Mouse (Mus musculus) hindbrain, embryonic 11.5 days (tissue): Measurements from ENCODE around the gene Xpnpep1. TPM values are rescaled to one million over a fixed set of nuclear protein-coding genes. Genes with fewer than 3 reads are reported as not detected.
A peak's percentile ranks its signal among the peaks of the same experiment; 100 is the strongest.

Source experiments
- ATAC-seq: fragments of 200-750 bp; cut with Nextera tagmentation; 2 replicates; pipeline ENCODE4 v1.8.0; 2017; ENCODE audit warnings: mild to moderate bottlenecking, moderate TSS enrichment, moderate library complexity; ENCODE audit not compliant: low FRiP score
- DNase-seq: peaks from one replicate; pipeline ENCODE4 v3.0.0-alpha.2; 2015; ENCODE audit warnings: low spot score
- H3K27ac ChIP-seq: fragments of 300-500 bp; sonication (generic); 2 replicates; pipeline ENCODE4 v1.5.1; 2014; ENCODE audit warnings: mild to moderate bottlenecking, low read depth, low read length
- H3K27me3 ChIP-seq: fragments of 300-500 bp; sonication (generic); 2 replicates; pipeline ENCODE4 v1.6.1; 2014; ENCODE audit warnings: mild to moderate bottlenecking, low read length, moderate library complexity, mixed read lengths; ENCODE audit not compliant: control insufficient read depth, insufficient read depth
- H3K36me3 ChIP-seq: fragments of 300-500 bp; sonication (generic); 2 replicates; pipeline ENCODE4 v1.6.1; 2014; ENCODE audit warnings: mild to moderate bottlenecking, low read length, moderate library complexity, mixed read lengths; ENCODE audit not compliant: control insufficient read depth, insufficient read depth
- H3K4me1 ChIP-seq: fragments of 300-500 bp; sonication (generic); replicated peaks from 2 replicates; pipeline ENCODE4 v1.6.1; 2014; ENCODE audit warnings: low read length, mixed read lengths; ENCODE audit not compliant: control insufficient read depth, insufficient read depth
- H3K4me2 ChIP-seq: fragments of 300-500 bp; sonication (generic); replicated peaks from 2 replicates; pipeline ENCODE4 v1.6.1; 2014; ENCODE audit warnings: mild to moderate bottlenecking, low read depth, low read length
- H3K4me3 ChIP-seq: fragments of 300-500 bp; sonication (generic); 2 replicates; pipeline ENCODE4 v1.5.1; 2014; ENCODE audit warnings: low read depth, low read length
- H3K9ac ChIP-seq: fragments of 300-500 bp; sonication (generic); 2 replicates; pipeline ENCODE4 v1.6.1; 2014; ENCODE audit warnings: low read depth, low read length
- H3K9me3 ChIP-seq: fragments of 300-500 bp; sonication (generic); 2 replicates; pipeline ENCODE4 v1.6.1; 2016; ENCODE audit warnings: low read length; ENCODE audit not compliant: control insufficient read depth
- WGBS: fragments of 180-500 bp; shearing (Covaris S2); extraction: QIAGEN DNeasy Blood & Tissue Kit; methylation state at CpG from one replicate; pipeline ENCODE4 v1.1.7; 2014; 5-methylcytosine and 5-hydroxymethylcytosine counted together
- polyA plus RNA-seq: library from polyadenylated mRNA; unstranded; fragments of >200 nt; fragmentation: Nextera tagmentation; extraction: Ambion mirVana; gene quantifications from 2 replicates; pipeline ENCODE4 v1.2.1, GENCODE M21; 2014

Gene Xpnpep1
- polyA plus RNA-seq, 1 experiment from 2014 or later: 132 TPM

- no peaks in the 10 kb centered on the region for H3K36me3 ChIP-seq
- no peaks in the 10 kb centered on the region for H3K4me1 ChIP-seq
- no peak overlapping the region for H3K4me2 ChIP-seq
- H3K9ac ChIP-seq: no peak overlapping the region
- H3K27me3 ChIP-seq: no peaks in the 10 kb centered on the region
- no peak overlapping the region for H3K4me3 ChIP-seq
- ATAC-seq (no peak), DNase-seq (no peak)
- 82% methylated on average over 8 of the region's 8 CpGs for WGBS
- H3K27ac ChIP-seq: no peak overlapping the region
- no peaks in the 10 kb centered on the region for H3K9me3 ChIP-seq
Observed at GRCm38 (mm10) chr19:53058726-53059334, 18.8 kb upstream of the Xpnpep1 start.

GRCm38 (mm10) chr19:53057980-53058725 is 18.1 kb upstream of the Xpnpep1 start:
- WGBS: 88% methylated on average over 16 of the region's 16 CpGs
- Histone ChIP-seq H3K27ac (no peak overlapping the region), H3K9me3 (no peaks in the 10 kb centered on the region), H3K4me2 (no peak overlapping the region), H3K9ac (no peak overlapping the region), H3K27me3 (no peaks in the 10 kb centered on the region), H3K4me3 (no peak overlapping the region), H3K4me1 (no peaks in the 10 kb centered on the region), H3K36me3 (no peaks in the 10 kb centered on the region)
- DNase-seq (no peak), ATAC-seq (no peak)

GRCm38 (mm10) chr19:53053355-53053754 is 13.3 kb upstream of the Xpnpep1 start:
- no peaks in the 10 kb centered on the region for H3K27me3 ChIP-seq
- DNase-seq: no peak
- H3K9me3 ChIP-seq: no peaks in the 10 kb centered on the region
- WGBS: 93% methylated on average over 16 of the region's 16 CpGs
- no peaks in the 10 kb centered on the region for H3K36me3 ChIP-seq
- no peak for ATAC-seq
- no peak overlapping the region for H3K9ac ChIP-seq
- H3K27ac ChIP-seq: no peak overlapping the region
- H3K4me3 ChIP-seq: no peak overlapping the region
- H3K4me1 ChIP-seq: no peaks in the 10 kb centered on the region
- H3K4me2 ChIP-seq: no peak overlapping the region

- Histone ChIP-seq H3K4me1 (no peaks in the 10 kb centered on the region), H3K27ac (no peak overlapping the region), H3K4me3 (no peak overlapping the region), H3K4me2 (peak overlapping the region; percentile 27), H3K36me3 (no peaks in the 10 kb centered on the region), H3K9me3 (no peaks in the 10 kb centered on the region), H3K27me3 (no peaks in the 10 kb centered on the region), H3K9ac (no peak overlapping the region)
- peak; percentile 48 for DNase-seq
- ATAC-seq: 0 out of 2 replicates have a peak, but pooled peaks have one; percentile 33
- 17% methylated on average over 19 of the region's 19 CpGs for WGBS
Observed at GRCm38 (mm10) chr19:53052031-53052670, 12.1 kb upstream of the Xpnpep1 start.

- H3K27me3 ChIP-seq: no peaks in the 10 kb centered on the region
- no peak overlapping the region for H3K4me3 ChIP-seq
- peak; percentile 14 for DNase-seq
- WGBS: 58% methylated on average over 18 of the region's 18 CpGs
- no peak overlapping the region for H3K27ac ChIP-seq
- H3K36me3 ChIP-seq: no peaks in the 10 kb centered on the region
- H3K9me3 ChIP-seq: no peaks in the 10 kb centered on the region
- ATAC-seq: no peak
- no peak overlapping the region for H3K9ac ChIP-seq
- H3K4me2 ChIP-seq: no peak overlapping the region
- no peaks in the 10 kb centered on the region for H3K4me1 ChIP-seq
Observed at GRCm38 (mm10) chr19:53051288-53051985, 11.4 kb upstream of the Xpnpep1 start.

- WGBS: 81% methylated on average over 3 of the region's 3 CpGs
- no peaks in the 10 kb centered on the region for H3K27me3 ChIP-seq
- no peak for DNase-seq
- no peaks in the 10 kb centered on the region for H3K9me3 ChIP-seq
- no peak overlapping the region for H3K27ac ChIP-seq
- no peak overlapping the region for H3K4me3 ChIP-seq
- no peak overlapping the region for H3K4me2 ChIP-seq
- no peaks in the 10 kb centered on the region for H3K36me3 ChIP-seq
- no peaks in the 10 kb centered on the region for H3K4me1 ChIP-seq
- no peak overlapping the region for H3K9ac ChIP-seq
- no peak for ATAC-seq
Observed at GRCm38 (mm10) chr19:53050100-53050499, 10.1 kb upstream of the Xpnpep1 start.

- Histone ChIP-seq H3K27ac (no peak overlapping the region), H3K4me2 (no peak overlapping the region), H3K36me3 (no peaks in the 10 kb centered on the region), H3K9me3 (no peaks in the 10 kb centered on the region), H3K27me3 (no peaks in the 10 kb centered on the region), H3K4me1 (no peaks in the 10 kb centered on the region), H3K9ac (no peak overlapping the region), H3K4me3 (no peak overlapping the region)
- ATAC-seq: no peak
- DNase-seq: no peak
- WGBS: 73% methylated on average over 5 of the region's 5 CpGs
Observed at GRCm38 (mm10) chr19:53047208-53047607, 7.2 kb upstream of the Xpnpep1 start.

- no peaks in the 10 kb centered on the region for H3K27me3 ChIP-seq
Observed at GRCm38 (mm10) chr19:53043423-53044125, 3.6 kb upstream of the Xpnpep1 start.

More at GRCm38 (mm10) chr19:53043423-53044125, 3.6 kb upstream of the Xpnpep1 start:
- Histone ChIP-seq H3K27ac (no peak overlapping the region), H3K36me3 (no peaks in the 10 kb centered on the region), H3K9me3 (no peaks in the 10 kb centered on the region), H3K4me3 (no peak overlapping the region), H3K9ac (no peak overlapping the region), H3K4me1 (no peaks in the 10 kb centered on the region), H3K4me2 (no peak overlapping the region)
- DNase-seq: no peak
- ATAC-seq: no peak
- 87% methylated on average over 13 of the region's 13 CpGs for WGBS
